Mouse (Mus musculus) midbrain, embryonic 11.5 days (tissue): ENCODE results near the gene Smok3b. TPM values are rescaled to one million over a fixed set of nuclear protein-coding genes. Genes with fewer than 3 reads are reported as not detected.

Source experiments
- ATAC-seq: fragments of 200-750 bp; cut with Nextera tagmentation; 2 replicates; pipeline ENCODE4 v1.8.0; 2017; ENCODE audit warnings: moderate TSS enrichment, moderate library complexity; ENCODE audit not compliant: low FRiP score
- DNase-seq: peaks from one replicate; pipeline ENCODE4 v3.0.0; 2015; ENCODE audit warnings: low spot score; ENCODE audit errors: missing footprints
- H3K27ac ChIP-seq: fragments of 300-500 bp; sonication (generic); 2 replicates; pipeline ENCODE4 v1.5.1; 2014; ENCODE audit warnings: low read depth, low read length
- H3K27me3 ChIP-seq: fragments of 300-500 bp; sonication (generic); 2 replicates; pipeline ENCODE4 v1.6.1; 2014; ENCODE audit warnings: mild to moderate bottlenecking, low read length, moderate library complexity, mixed read lengths; ENCODE audit not compliant: control insufficient read depth, insufficient read depth
- H3K36me3 ChIP-seq: fragments of 300-500 bp; sonication (generic); 2 replicates; pipeline ENCODE4 v1.6.1; 2014; ENCODE audit warnings: mild to moderate bottlenecking, low read length, moderate library complexity, mixed read lengths; ENCODE audit not compliant: control insufficient read depth, insufficient read depth
- H3K4me1 ChIP-seq: fragments of 300-500 bp; sonication (generic); 2 replicates; pipeline ENCODE4 v1.6.1; 2014; ENCODE audit warnings: low read length; ENCODE audit not compliant: control insufficient read depth, insufficient read depth
- H3K4me2 ChIP-seq: fragments of 300-500 bp; sonication (generic); 2 replicates; pipeline ENCODE4 v1.6.1; 2014; ENCODE audit warnings: mild to moderate bottlenecking, moderate library complexity
- H3K4me3 ChIP-seq: fragments of 300-500 bp; sonication (generic); 2 replicates; pipeline ENCODE4 v1.5.1; 2014; ENCODE audit warnings: low read depth, low read length
- H3K9ac ChIP-seq: fragments of 300-500 bp; sonication (generic); 2 replicates; pipeline ENCODE4 v1.6.1; 2014; ENCODE audit warnings: low read length
- H3K9me3 ChIP-seq: fragments of 300-500 bp; sonication (generic); 2 replicates; pipeline ENCODE4 v1.6.1; 2016; ENCODE audit warnings: low read length; ENCODE audit not compliant: control insufficient read depth
- WGBS: fragments of 180-500 bp; shearing (Covaris S2); extraction: QIAGEN DNeasy Blood & Tissue Kit; methylation state at CpG from one replicate; pipeline ENCODE4 v1.1.7; 2014; 5-methylcytosine and 5-hydroxymethylcytosine counted together
- polyA plus RNA-seq: library from polyadenylated mRNA; unstranded; fragments of >200 nt; fragmentation: Nextera tagmentation; extraction: Ambion mirVana; gene quantifications from 2 replicates; pipeline ENCODE4 v1.2.1, GENCODE M21; 2014

Gene Smok3b
- polyA plus RNA-seq, 1 experiment from 2014 or later, result not detected

GRCm38 (mm10) chr5:138081446-138081845, 60.2 kb downstream of the Smok3b start:
- Histone ChIP-seq H3K4me2 (no peak overlapping the region), H3K36me3 (no peaks in the 10 kb centered on the region), H3K27ac (no peak overlapping the region), H3K27me3 (no peaks in the 10 kb centered on the region), H3K9me3 (no peaks in the 10 kb centered on the region), H3K4me3 (no peak overlapping the region), H3K9ac (no peak overlapping the region), H3K4me1 (no peaks in the 10 kb centered on the region)
- ATAC-seq (no peak), DNase-seq (no peak)
- 86% methylated on average over 9 of the region's 9 CpGs for WGBS

- WGBS, result 67% methylated on average over 2 of the region's 2 CpGs
- ATAC-seq, result no peak
Observed at GRCm38 (mm10) chr5:138083318-138083900, 62.2 kb downstream of the Smok3b start.

GRCm38 (mm10) chr5:138083936-138084335, 62.7 kb downstream of the Smok3b start:
- ATAC-seq, result no peak
- Histone ChIP-seq H3K27me3 (no peaks in the 10 kb centered on the region), H3K9me3 (no peaks in the 10 kb centered on the region), H3K4me1 (no peaks in the 10 kb centered on the region), H3K4me2 (no peak overlapping the region), H3K4me3 (no peak overlapping the region), H3K27ac (no peak overlapping the region), H3K36me3 (no peaks in the 10 kb centered on the region), H3K9ac (no peak overlapping the region)
- peak; percentile 21 for DNase-seq
- 94% methylated on average over 2 of the region's 2 CpGs for WGBS

More at GRCm38 (mm10) chr5:138083318-138083900, 62.2 kb downstream of the Smok3b start:
- peak; percentile 51 for DNase-seq
- no peak overlapping the region for H3K27ac ChIP-seq
- no peaks in the 10 kb centered on the region for H3K36me3 ChIP-seq
- H3K9ac ChIP-seq, result no peak overlapping the region
- H3K4me2 ChIP-seq, result no peak overlapping the region
- no peaks in the 10 kb centered on the region for H3K27me3 ChIP-seq
- H3K4me3 ChIP-seq, result no peak overlapping the region
- no peaks in the 10 kb centered on the region for H3K9me3 ChIP-seq
- H3K4me1 ChIP-seq, result no peaks in the 10 kb centered on the region

- Histone ChIP-seq H3K9ac (peak overlapping the region; percentile 38; the same call in 1 of the 2 replicates), H3K27me3 (no peaks in the 10 kb centered on the region), H3K9me3 (no peaks in the 10 kb centered on the region), H3K4me2 (peak overlapping the region; percentile 38; the same call in 1 of the 2 replicates), H3K4me3 (peak overlapping the region; percentile 96; the same call in 1 of the 2 replicates), H3K27ac (no peak overlapping the region), H3K4me1 (no peaks in the 10 kb centered on the region), H3K36me3 (no peaks in the 10 kb centered on the region)
- 84% methylated on average over 2 of the region's 2 CpGs for WGBS
- no peak for DNase-seq
- peak; percentile 49 for ATAC-seq
Observed at GRCm38 (mm10) chr5:138084507-138084906, 63.3 kb downstream of the Smok3b start.

- Histone ChIP-seq H3K4me2 (peak within 1 kb of the TSS; percentile 60), H3K36me3 (no peaks in the 10 kb centered on the region), H3K27me3 (no peaks in the 10 kb centered on the region), H3K4me1 (no peaks in the 10 kb centered on the region), H3K9me3 (no peaks in the 10 kb centered on the region), H3K9ac (peak within 1 kb of the TSS; percentile 99), H3K27ac (peak within 1 kb of the TSS; percentile 71; the same call in 1 of the 2 replicates), H3K4me3 (peak within 1 kb of the TSS; percentile 96)
- DNase-seq (peak; percentile 97), ATAC-seq (peak; percentile 96)
- WGBS, result 1% methylated on average over 27 of the region's 27 CpGs
Observed at GRCm38 (mm10) chr5:138084996-138085395, 63.8 kb downstream of the Smok3b start, which contains the start of gene Zkscan1. Zkscan1 (plus strand) TSS chr5:138085084.

GRCm38 (mm10) chr5:138085421-138085911, 64.2 kb downstream of the Smok3b start:
- ATAC-seq, result peak; percentile 6
- Histone ChIP-seq H3K4me1 (no peaks in the 10 kb centered on the region), H3K4me2 (peak overlapping the region; percentile 60), H3K27me3 (no peaks in the 10 kb centered on the region), H3K27ac (peak overlapping the region; percentile 71; the same call in 1 of the 2 replicates), H3K4me3 (peak overlapping the region; percentile 96), H3K36me3 (no peaks in the 10 kb centered on the region), H3K9me3 (no peaks in the 10 kb centered on the region), H3K9ac (peak overlapping the region; percentile 99)
- WGBS, result under 1% methylated on average over 18 of the region's 18 CpGs
- peak; percentile 90 for DNase-seq

- no peaks in the 10 kb centered on the region for H3K27me3 ChIP-seq
- H3K36me3 ChIP-seq, result no peaks in the 10 kb centered on the region
- ATAC-seq, result no peak
- no peaks in the 10 kb centered on the region for H3K4me1 ChIP-seq
- H3K4me2 ChIP-seq, result peak overlapping the region; percentile 60; the same call in 1 of the 2 replicates
- no peak overlapping the region for H3K9ac ChIP-seq
- 84% methylated on average over 3 of the region's 3 CpGs for WGBS
- no peaks in the 10 kb centered on the region for H3K9me3 ChIP-seq
- no peak overlapping the region for H3K27ac ChIP-seq
- no peak overlapping the region for H3K4me3 ChIP-seq
- peak; percentile 65 for DNase-seq
Observed at GRCm38 (mm10) chr5:138086842-138087241, 65.6 kb downstream of the Smok3b start.

- WGBS, result 91% methylated on average over 3 of the region's 3 CpGs
Observed at GRCm38 (mm10) chr5:138088366-138088765, 67.1 kb downstream of the Smok3b start.

GRCm38 (mm10) chr5:138089108-138089551, 67.9 kb downstream of the Smok3b start:
- Histone ChIP-seq H3K4me1 (no peaks in the 10 kb centered on the region), H3K27ac (no peak overlapping the region), H3K9ac (no peak overlapping the region), H3K4me3 (no peak overlapping the region), H3K4me2 (no peak overlapping the region), H3K9me3 (no peaks in the 10 kb centered on the region), H3K27me3 (no peaks in the 10 kb centered on the region), H3K36me3 (peaks cover 7% of the 10 kb centered on the region; the same call in 1 of the 2 replicates)
- whole genome bisulfite sequencing, result 92% methylated on average over 6 of the region's 6 CpGs
- DNase-seq, result peak; percentile 61
- ATAC-seq, result no peak

More at GRCm38 (mm10) chr5:138088366-138088765, 67.1 kb downstream of the Smok3b start:
- H3K4me3 ChIP-seq, result no peak overlapping the region
- no peak overlapping the region for H3K4me2 ChIP-seq
- no peaks in the 10 kb centered on the region for H3K4me1 ChIP-seq
- peaks cover 4% of the 10 kb centered on the region; the same call in 1 of the 2 replicates for H3K36me3 ChIP-seq
- no peak for DNase-seq
- no peak for ATAC-seq
- no peak overlapping the region for H3K27ac ChIP-seq
- no peak overlapping the region for H3K9ac ChIP-seq
- H3K9me3 ChIP-seq, result no peaks in the 10 kb centered on the region
- no peaks in the 10 kb centered on the region for H3K27me3 ChIP-seq
